Mouse (Mus musculus) hindbrain, embryonic 11.5 days (tissue): Measurements from ENCODE around the gene C9orf72. TPM values are rescaled to one million over a fixed set of nuclear protein-coding genes. Genes with fewer than 3 reads are reported as not detected.

Experiments
- ATAC-seq: fragments of 200-750 bp; cut with Nextera tagmentation; 2 replicates; pipeline ENCODE4 v1.8.0; 2017; ENCODE audit warnings: mild to moderate bottlenecking, moderate TSS enrichment, moderate library complexity; ENCODE audit not compliant: low FRiP score
- DNase-seq: peaks from one replicate; pipeline ENCODE4 v3.0.0-alpha.2; 2015; ENCODE audit warnings: low spot score
- H3K27ac ChIP-seq: fragments of 300-500 bp; sonication (generic); 2 replicates; pipeline ENCODE4 v1.5.1; 2014; ENCODE audit warnings: mild to moderate bottlenecking, low read depth, low read length
- H3K27me3 ChIP-seq: fragments of 300-500 bp; sonication (generic); 2 replicates; pipeline ENCODE4 v1.6.1; 2014; ENCODE audit warnings: mild to moderate bottlenecking, low read length, moderate library complexity, mixed read lengths; ENCODE audit not compliant: control insufficient read depth, insufficient read depth
- H3K36me3 ChIP-seq: fragments of 300-500 bp; sonication (generic); 2 replicates; pipeline ENCODE4 v1.6.1; 2014; ENCODE audit warnings: mild to moderate bottlenecking, low read length, moderate library complexity, mixed read lengths; ENCODE audit not compliant: control insufficient read depth, insufficient read depth
- H3K4me1 ChIP-seq: fragments of 300-500 bp; sonication (generic); replicated peaks from 2 replicates; pipeline ENCODE4 v1.6.1; 2014; ENCODE audit warnings: low read length, mixed read lengths; ENCODE audit not compliant: control insufficient read depth, insufficient read depth
- H3K4me2 ChIP-seq: fragments of 300-500 bp; sonication (generic); replicated peaks from 2 replicates; pipeline ENCODE4 v1.6.1; 2014; ENCODE audit warnings: mild to moderate bottlenecking, low read depth, low read length
- H3K4me3 ChIP-seq: fragments of 300-500 bp; sonication (generic); 2 replicates; pipeline ENCODE4 v1.5.1; 2014; ENCODE audit warnings: low read depth, low read length
- H3K9ac ChIP-seq: fragments of 300-500 bp; sonication (generic); 2 replicates; pipeline ENCODE4 v1.6.1; 2014; ENCODE audit warnings: low read depth, low read length
- H3K9me3 ChIP-seq: fragments of 300-500 bp; sonication (generic); 2 replicates; pipeline ENCODE4 v1.6.1; 2016; ENCODE audit warnings: low read length; ENCODE audit not compliant: control insufficient read depth
- WGBS: fragments of 180-500 bp; shearing (Covaris S2); extraction: QIAGEN DNeasy Blood & Tissue Kit; methylation state at CpG from one replicate; pipeline ENCODE4 v1.1.7; 2014; 5-methylcytosine and 5-hydroxymethylcytosine counted together
- polyA plus RNA-seq: library from polyadenylated mRNA; unstranded; fragments of >200 nt; fragmentation: Nextera tagmentation; extraction: Ambion mirVana; gene quantifications from 2 replicates; pipeline ENCODE4 v1.2.1, GENCODE M21; 2014

The C9orf72 gene
- polyA plus RNA-seq, 1 experiment from 2014 or later, result 23.4 TPM

DNA sequence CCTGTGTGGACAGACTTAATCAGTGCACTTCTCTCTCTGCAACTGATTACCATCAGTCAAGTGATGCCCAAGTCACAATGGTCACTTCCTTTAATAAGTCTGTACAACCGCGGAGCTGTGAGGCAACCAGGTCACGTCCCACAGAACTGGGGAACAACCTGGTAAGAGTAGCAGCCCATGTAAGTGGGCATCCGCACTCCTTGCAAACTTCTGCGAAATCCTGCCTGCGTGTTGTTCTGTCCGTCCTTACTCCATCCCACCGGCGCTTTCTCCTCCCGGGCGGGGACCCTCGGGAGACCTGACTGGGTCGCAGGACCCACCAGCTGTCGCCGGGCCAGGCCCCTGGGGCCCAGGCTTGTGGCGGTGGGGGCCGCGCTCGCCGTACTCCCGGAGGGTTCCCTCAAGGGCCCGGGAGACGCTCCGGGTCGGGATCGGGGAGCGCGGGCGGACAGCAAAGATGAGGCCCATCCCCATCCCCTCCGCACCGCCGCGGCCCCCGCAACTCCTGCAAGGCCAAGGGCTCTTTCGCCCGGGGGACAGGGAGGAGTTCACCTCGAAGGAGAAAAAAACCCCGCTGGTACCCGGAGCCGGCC lies 738 bp downstream of the C9orf72 start:
- H3K4me2 ChIP-seq, result peak overlapping the region; percentile 72
- WGBS, result 1% methylated on average over 39 of the region's 40 CpGs
- peak overlapping the region; percentile 88 for H3K4me3 ChIP-seq
- no peaks in the 10 kb centered on the region for H3K27me3 ChIP-seq
- DNase-seq (no peak), ATAC-seq (peak; percentile 80)
- H3K27ac ChIP-seq, result peak overlapping the region; percentile 65
- no peaks in the 10 kb centered on the region for H3K9me3 ChIP-seq
- H3K4me1 ChIP-seq, result no peaks in the 10 kb centered on the region
- H3K9ac ChIP-seq, result peak overlapping the region; percentile 84
- H3K36me3 ChIP-seq, result no peaks in the 10 kb centered on the region

DNA sequence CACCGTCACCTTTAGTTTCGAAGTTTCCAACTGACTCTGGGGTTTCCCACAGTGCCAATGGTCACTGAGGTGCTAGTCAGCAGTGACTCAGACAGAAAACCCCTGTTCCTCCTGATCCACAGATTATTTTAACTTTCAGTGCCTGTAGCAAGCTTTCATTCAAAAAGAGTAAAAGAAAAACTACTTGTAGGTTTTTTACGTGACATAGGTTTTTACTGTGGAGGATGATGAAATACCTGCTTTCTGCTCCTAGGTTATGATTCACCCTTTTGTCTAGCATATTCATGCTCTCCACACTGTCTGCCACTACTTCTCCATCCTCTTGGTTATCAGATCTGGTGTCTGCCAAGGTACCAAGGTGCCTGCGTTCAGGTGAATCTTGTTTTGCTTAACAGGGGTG lies 1.9 kb downstream of the C9orf72 start:
- H3K9me3 ChIP-seq, result no peaks in the 10 kb centered on the region
- H3K4me2 ChIP-seq, result no peak overlapping the region
- H3K27me3 ChIP-seq, result no peaks in the 10 kb centered on the region
- ATAC-seq, result no peak
- no peak overlapping the region for H3K9ac ChIP-seq
- WGBS, result 88% methylated on average over 4 of the region's 4 CpGs
- H3K36me3 ChIP-seq, result no peaks in the 10 kb centered on the region
- H3K4me1 ChIP-seq, result no peaks in the 10 kb centered on the region
- no peak overlapping the region for H3K4me3 ChIP-seq
- DNase-seq, result no peak
- no peak overlapping the region for H3K27ac ChIP-seq

DNA sequence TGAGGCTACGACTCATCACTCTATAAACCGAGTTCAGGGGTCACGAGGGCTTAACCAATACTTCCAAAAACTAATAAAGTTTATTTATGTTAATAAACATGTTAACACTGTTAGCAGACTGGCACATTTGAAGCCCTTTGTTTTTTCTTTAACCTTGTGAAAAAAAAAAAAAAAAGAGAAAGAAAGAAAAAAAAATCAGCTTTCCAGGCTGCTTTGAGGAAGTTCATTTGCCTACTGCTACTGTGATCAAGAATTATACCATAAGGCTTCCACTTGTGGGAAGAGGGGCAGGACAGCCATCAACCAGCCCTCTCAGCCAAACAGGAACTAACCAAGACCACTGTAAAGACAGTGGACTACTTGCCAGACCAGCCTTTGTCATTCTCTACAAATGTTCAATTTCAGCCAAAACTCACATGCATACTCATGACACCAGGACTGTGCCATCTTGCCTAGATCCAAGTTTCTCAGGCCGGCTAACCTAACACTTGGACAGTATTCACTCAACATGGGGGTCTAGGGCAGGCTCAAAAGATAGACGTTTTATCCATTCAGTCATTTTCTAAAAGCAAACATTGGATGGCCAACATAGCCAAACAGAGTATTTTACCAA lies 2.5 kb downstream of the C9orf72 start:
- Histone ChIP-seq H3K4me1 (no peaks in the 10 kb centered on the region), H3K27me3 (no peaks in the 10 kb centered on the region), H3K4me3 (no peak overlapping the region), H3K9ac (no peak overlapping the region), H3K36me3 (no peaks in the 10 kb centered on the region), H3K27ac (no peak overlapping the region), H3K4me2 (no peak overlapping the region), H3K9me3 (no peaks in the 10 kb centered on the region)
- DNase-seq, result no peak
- no peak for ATAC-seq
- WGBS, result 87% methylated on average over 5 of the region's 5 CpGs

DNA sequence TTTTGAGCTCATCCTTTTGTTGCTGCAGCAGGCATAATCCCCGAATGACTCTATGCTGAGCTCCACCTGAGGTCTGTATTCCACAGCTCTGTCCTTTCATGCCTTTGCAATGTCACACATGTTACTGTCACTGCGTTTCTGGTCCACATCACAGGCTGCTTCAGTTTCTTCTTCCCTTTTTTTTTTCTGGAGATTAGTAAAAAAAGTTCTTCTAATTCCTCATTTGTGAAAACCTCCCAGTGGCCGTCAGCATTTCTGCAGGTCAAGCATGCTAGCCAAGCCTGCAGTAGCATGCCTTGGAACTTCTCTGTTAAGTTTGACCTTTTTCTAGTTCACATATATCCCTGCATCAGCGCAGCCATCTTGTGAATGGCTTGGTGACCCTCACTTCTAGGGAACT lies 4.1 kb downstream of the C9orf72 start:
- Histone ChIP-seq H3K4me3 (no peak overlapping the region), H3K27me3 (no peaks in the 10 kb centered on the region), H3K4me2 (no peak overlapping the region), H3K4me1 (no peaks in the 10 kb centered on the region), H3K9me3 (no peaks in the 10 kb centered on the region), H3K27ac (no peak overlapping the region), H3K36me3 (no peaks in the 10 kb centered on the region), H3K9ac (no peak overlapping the region)
- WGBS, result 40% methylated on average over 4 of the region's 4 CpGs
- ATAC-seq (no peak), DNase-seq (no peak)

DNA sequence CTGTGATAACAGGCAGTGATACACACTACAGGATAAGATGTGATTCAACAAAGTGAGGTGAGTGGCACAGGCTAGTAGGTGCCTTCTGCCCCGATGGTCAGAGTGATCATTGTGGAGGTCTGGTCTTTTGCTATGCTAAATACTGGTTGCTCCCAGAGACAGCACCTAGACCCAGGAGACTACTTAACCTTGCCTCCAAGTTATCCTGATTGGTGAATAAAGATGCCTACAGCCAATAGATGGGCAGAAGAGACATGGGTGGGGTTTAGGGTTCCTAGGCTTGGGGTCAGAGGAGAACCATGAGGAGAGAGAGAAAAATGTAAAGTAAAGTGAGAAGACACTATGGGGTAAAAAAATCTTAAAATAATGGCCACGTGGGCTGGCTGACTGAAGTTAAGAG lies 4.8 kb downstream of the C9orf72 start:
- no peaks in the 10 kb centered on the region for H3K36me3 ChIP-seq
- no peak overlapping the region for H3K9ac ChIP-seq
- H3K27ac ChIP-seq, result no peak overlapping the region
- H3K27me3 ChIP-seq, result no peaks in the 10 kb centered on the region
- no peaks in the 10 kb centered on the region for H3K4me1 ChIP-seq
- H3K9me3 ChIP-seq, result no peaks in the 10 kb centered on the region
- 27% methylated on average over 2 of the region's 2 CpGs for WGBS
- no peak overlapping the region for H3K4me2 ChIP-seq
- ATAC-seq, result no peak
- no peak overlapping the region for H3K4me3 ChIP-seq
- no peak for DNase-seq

DNA sequence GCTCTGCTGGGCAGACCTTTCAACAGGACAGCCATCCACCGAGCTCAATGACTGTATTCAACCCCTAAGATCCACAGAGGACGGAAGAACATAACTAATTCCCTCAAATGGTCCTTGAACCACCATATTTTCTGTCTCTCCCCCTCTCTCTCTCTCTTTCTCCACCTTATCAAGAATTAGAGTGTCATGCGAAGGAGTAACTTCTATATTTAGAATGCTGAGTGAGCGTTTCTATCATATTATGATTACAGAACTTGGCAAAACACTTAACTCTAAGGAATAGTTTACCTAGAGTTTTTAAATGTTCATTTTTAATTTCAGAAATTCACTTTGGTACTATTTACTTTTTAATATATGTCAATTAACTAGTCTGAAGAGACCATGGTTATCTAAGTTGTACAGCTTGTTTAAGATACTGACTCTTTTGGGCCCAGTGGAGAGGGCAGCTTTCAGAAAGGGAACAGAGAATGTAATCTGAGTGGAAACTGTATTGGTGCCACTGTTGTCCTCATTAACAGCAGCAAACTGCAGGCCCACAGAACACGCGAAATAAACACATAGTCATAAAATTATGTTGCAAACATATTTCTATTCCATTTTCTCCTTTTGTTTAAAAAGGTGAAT lies 5.8 kb downstream of the C9orf72 start:
- no peaks in the 10 kb centered on the region for H3K4me1 ChIP-seq
- ATAC-seq, result no peak

DNA sequence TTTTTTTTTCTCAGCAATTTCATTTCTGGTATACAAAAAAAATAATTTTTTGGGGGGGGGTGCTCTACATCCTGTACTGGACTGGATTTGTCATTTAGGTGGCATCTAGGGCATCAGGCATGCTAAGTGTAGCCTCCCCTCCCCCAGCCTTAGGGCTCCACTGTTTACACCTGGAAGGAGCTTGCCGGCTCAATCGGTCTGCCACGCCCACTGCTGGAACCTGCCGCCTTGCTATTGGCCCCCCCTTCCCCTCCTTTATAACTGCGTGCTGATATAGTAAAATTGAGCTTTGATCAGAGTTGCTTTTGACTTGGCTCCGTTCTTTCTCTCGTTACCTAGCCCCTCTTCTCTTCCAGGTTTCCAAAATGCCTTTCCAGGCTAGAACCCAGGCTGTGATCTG lies 21.3 kb downstream of the C9orf72 start:
- Histone ChIP-seq H3K36me3 (peaks cover 4% of the 10 kb centered on the region; the same call in 1 of the 2 replicates), H3K4me1 (no peaks in the 10 kb centered on the region), H3K4me3 (no peak overlapping the region), H3K27ac (no peak overlapping the region), H3K9me3 (no peaks in the 10 kb centered on the region), H3K9ac (no peak overlapping the region), H3K4me2 (no peak overlapping the region), H3K27me3 (no peaks in the 10 kb centered on the region)
- ATAC-seq (no peak), DNase-seq (no peak)
- 74% methylated on average over 7 of the region's 7 CpGs for WGBS

More for the DNA sequence above, 5.8 kb downstream of the C9orf72 start:
- Histone ChIP-seq H3K4me3 (no peak overlapping the region), H3K27me3 (no peaks in the 10 kb centered on the region), H3K9ac (no peak overlapping the region), H3K4me2 (no peak overlapping the region), H3K27ac (no peak overlapping the region), H3K36me3 (no peaks in the 10 kb centered on the region), H3K9me3 (no peaks in the 10 kb centered on the region)
- DNase-seq, result no peak
- 84% methylated on average over 6 of the region's 6 CpGs for WGBS

DNA sequence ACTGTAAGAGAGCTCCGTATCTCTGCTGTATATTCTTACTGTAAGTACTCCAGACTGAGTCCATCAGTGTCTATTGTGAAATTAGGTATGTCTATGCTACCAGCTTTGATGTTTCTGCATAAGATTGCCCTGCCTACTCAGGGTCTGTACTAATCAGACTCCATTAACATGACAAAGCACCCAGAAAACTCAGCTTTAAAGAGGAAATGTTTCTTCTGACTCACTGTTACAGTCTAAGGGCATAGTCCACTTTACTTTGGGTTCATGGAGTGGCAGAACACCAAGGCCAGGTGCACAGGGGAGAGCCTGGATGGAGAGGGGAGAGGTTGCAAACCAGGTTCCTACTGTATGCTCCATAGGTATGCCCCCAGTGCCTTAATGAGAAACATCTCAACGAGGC lies 22.3 kb downstream of the C9orf72 start:
- ATAC-seq (no peak), DNase-seq (no peak)
- Histone ChIP-seq H3K9ac (no peak overlapping the region), H3K4me2 (no peak overlapping the region), H3K4me1 (no peaks in the 10 kb centered on the region), H3K27ac (no peak overlapping the region), H3K36me3 (peaks cover 4% of the 10 kb centered on the region; the same call in 1 of the 2 replicates), H3K27me3 (no peaks in the 10 kb centered on the region), H3K4me3 (no peak overlapping the region), H3K9me3 (no peaks in the 10 kb centered on the region)
- WGBS, result 97% methylated on average over 2 of the region's 2 CpGs

DNA sequence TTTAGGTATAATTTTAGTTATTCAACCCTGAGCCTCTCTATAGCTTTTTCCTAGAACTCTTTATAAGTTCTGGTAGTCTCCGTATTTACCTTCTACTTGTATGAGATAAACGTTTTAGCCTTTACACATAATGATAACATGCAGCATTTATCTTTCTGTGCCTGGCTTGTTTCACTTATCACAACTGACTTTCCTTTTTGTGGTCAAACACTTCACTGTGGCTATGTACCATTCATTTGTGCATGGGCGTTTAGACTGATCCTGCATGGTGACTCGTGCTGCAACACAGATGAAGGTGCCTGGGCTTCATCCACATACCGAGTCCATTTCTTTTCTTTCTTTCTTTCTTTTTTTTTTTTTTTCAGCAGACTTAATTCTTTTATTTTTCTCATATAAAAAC lies 24.3 kb downstream of the C9orf72 start:
- Histone ChIP-seq H3K27me3 (no peaks in the 10 kb centered on the region), H3K4me3 (no peak overlapping the region), H3K36me3 (peaks cover 4% of the 10 kb centered on the region; the same call in 1 of the 2 replicates), H3K4me1 (no peaks in the 10 kb centered on the region), H3K9me3 (no peaks in the 10 kb centered on the region), H3K4me2 (no peak overlapping the region), H3K9ac (no peak overlapping the region), H3K27ac (no peak overlapping the region)
- no peak for DNase-seq
- ATAC-seq, result no peak
- 95% methylated on average over 5 of the region's 5 CpGs for WGBS
